Mouse (Mus musculus) CH12.LX (cell line): ENCODE measurements around the gene Bicd2.

Experiments
- CTCF ChIP-seq, 2 experiments: IDR thresholded peaks in 1 of 2; conservative IDR thresholded peaks in 1 of 2; 2 replicates each; pipeline ENCODE4 v1.5.1; 2011 to 2012; ENCODE audit warnings: low read depth in 2 of 2, low read length in 2 of 2, improper control_type of control experiment in 1 of 2, inconsistent platforms in 1 of 2, mild to moderate bottlenecking in 1 of 2, moderate library complexity in 1 of 2
- EP300 ChIP-seq: IDR thresholded peaks from 2 replicates; pipeline ENCODE4 v1.6.1; 2011; ENCODE audit warnings: low read length, improper control_type of control experiment
- ETS1 ChIP-seq: conservative IDR thresholded peaks from 2 replicates; pipeline ENCODE4 v1.6.1; 2012; ENCODE audit warnings: low read depth, mild to moderate bottlenecking, inconsistent platforms, low read length, improper control_type of control experiment, moderate library complexity
- JUND ChIP-seq: conservative IDR thresholded peaks from 2 replicates; pipeline ENCODE4 v1.6.1; 2011; ENCODE audit warnings: low read depth, low read length, improper control_type of control experiment
- MAX ChIP-seq: IDR thresholded peaks from 2 replicates; pipeline ENCODE4 v1.6.1; 2011; ENCODE audit warnings: low read length, improper control_type of control experiment
- POLR2A ChIP-seq: IDR thresholded peaks from 2 replicates; pipeline ENCODE4 v1.6.1; 2011; ENCODE audit warnings: low read depth, mild to moderate bottlenecking, improper control_type of control experiment, low read length
- POLR2AphosphoS2 ChIP-seq: IDR thresholded peaks from 2 replicates; pipeline ENCODE4 v1.6.1; 2011; ENCODE audit warnings: low read depth, low read length, improper control_type of control experiment
- USF1 ChIP-seq: IDR thresholded peaks from 2 replicates; pipeline ENCODE4 v1.6.1; 2014; ENCODE audit warnings: low read depth, mild to moderate bottlenecking, inconsistent platforms, low read length, improper control_type of control experiment
- ZC3H11A ChIP-seq: IDR thresholded peaks from 2 replicates; pipeline ENCODE4 v1.6.1; 2012; ENCODE audit warnings: low read depth, mild to moderate bottlenecking, inconsistent platforms, low read length, improper control_type of control experiment
- ZKSCAN1 ChIP-seq: IDR thresholded peaks from 2 replicates; pipeline ENCODE4 v1.6.1; 2012; ENCODE audit warnings: low read depth, inconsistent platforms, low read length, improper control_type of control experiment, borderline replicate concordance

- TF ChIP-seq JUND (no peak), EP300 (no peak), ETS1 (no peak), ZKSCAN1 (no peak), ZC3H11A (no peak), POLR2A (no peak), POLR2AphosphoS2 (no peak), CTCF (conservative IDR thresholded peaks at IDR 0.05 in 1 of 2, IDR thresholded peaks at IDR 0.05 in 1 of 2; ENCODE audit: low read depth in 2 of 2, low read length in 2 of 2) (no peak), USF1 (no peak), MAX (no peak)
These were observed 92.1 kb downstream of the Bicd2 start for GRCm38 (mm10) chr13:49433268-49434029.
